Mouse (Mus musculus) spleen, adult 2 months (tissue): Measurements from ENCODE around the gene Crot.

Experiments used
- CTCF ChIP-seq: fragments of 200-500 bp; IDR thresholded peaks from 2 replicates; pipeline ENCODE4 v1.5.1; 2011; ENCODE audit warnings: mild to moderate bottlenecking, inconsistent platforms; ENCODE audit not compliant: insufficient read depth, insufficient read length, insufficient replicate concordance; ENCODE audit errors: extremely low read depth
- POLR2A ChIP-seq: fragments of 200-500 bp; IDR thresholded peaks from 2 replicates; pipeline ENCODE4 v1.6.1; 2011; ENCODE audit warnings: low read depth, low read length, inconsistent platforms

- TF ChIP-seq CTCF (no peak), POLR2A (no peak)
Measured at GRCm38 (mm10) chr5:9028266-9028841, 31.2 kb upstream of the Crot start.
